Mouse (Mus musculus): Measurements from ENCODE around the gene Fads3. TPM values are rescaled to one million over a fixed set of nuclear protein-coding genes. Genes with fewer than 3 reads are reported as not detected.

The Fads3 gene
- polyA plus RNA-seq, 1 experiment from 2014 or later, result 31.1 TPM

DNA sequence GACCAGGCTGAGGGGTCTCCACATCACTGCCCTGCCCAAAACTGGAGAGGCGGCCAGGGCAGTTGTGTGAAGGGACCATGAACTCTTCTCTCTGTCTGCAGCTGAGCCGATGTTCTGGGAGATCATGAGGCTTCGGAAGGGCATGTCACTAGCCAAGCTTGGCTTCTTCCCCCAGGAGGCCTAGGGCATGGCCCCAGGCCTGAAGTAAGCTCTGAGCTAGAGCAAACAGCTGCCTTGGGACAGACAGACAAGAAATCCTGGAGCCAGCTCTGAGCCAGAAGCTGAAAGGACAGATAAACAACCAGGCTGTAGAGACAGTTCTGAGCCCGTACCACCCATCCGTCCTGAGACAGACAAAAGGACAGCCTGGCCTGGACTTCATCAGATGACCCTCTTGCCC lies 7.0 kb upstream of the Fads3 start:
- no peak overlapping the region for H3K27ac ChIP-seq (ENCODE audit: low read depth)
- ATAC-seq (ENCODE audit: insufficient read depth) (no peak), DNase-seq (no peak)
- WGBS, result 83% methylated on average over 5 of the region's 5 CpGs
- H3K9me3 ChIP-seq (ENCODE audit: low read depth, low read length), result no peaks in the 10 kb centered on the region
- no peak overlapping the region for H3K4me2 ChIP-seq
- no peaks in the 10 kb centered on the region for H3K27me3 ChIP-seq (ENCODE audit: insufficient read depth, low read length)
- TF ChIP-seq CTCF (IDR thresholded peaks at IDR 0.05; ENCODE audit: low read depth), result no peak
- H3K4me3 ChIP-seq (ENCODE audit: low read depth, low read length), result no peak overlapping the region
- peaks cover 29% of the 10 kb centered on the region for H3K36me3 ChIP-seq (ENCODE audit: insufficient read depth)
- H3K9ac ChIP-seq, result no peak overlapping the region
- peaks cover 15% of the 10 kb centered on the region for H3K4me1 ChIP-seq (ENCODE audit: insufficient read depth)

DNA sequence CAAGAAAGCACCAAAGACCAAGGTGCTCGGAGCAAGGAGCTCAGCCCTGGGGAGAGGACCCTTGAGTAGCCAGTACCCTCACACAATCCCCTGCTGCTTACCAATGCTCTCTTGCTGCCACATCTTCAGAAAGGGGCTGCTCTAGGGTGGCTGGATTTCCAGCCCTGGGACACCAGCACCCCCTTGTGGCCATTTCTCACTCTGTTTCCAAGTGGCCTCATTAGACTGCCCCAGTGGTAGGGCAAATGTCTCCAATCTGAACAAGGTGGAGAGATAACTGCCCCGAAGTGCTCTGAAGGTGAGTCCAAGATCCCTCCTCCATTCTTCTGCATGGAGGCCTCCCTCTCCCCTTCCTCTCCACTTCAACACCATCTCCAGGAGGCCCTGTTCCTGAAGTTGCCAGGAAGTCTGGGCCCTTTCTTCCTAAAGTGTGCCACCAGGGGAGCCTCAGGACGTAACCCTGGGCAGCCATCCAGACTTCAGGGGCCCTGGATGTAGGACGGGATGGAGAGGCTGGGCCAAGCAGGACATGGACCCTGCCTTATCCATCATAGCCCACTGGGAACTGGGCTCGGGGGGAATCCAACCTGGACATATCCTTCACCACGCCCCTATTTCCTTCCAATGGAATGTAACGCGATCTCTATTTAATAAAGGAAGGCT lies 6.5 kb upstream of the Fads3 start:
- H3K4me2 ChIP-seq, result no peak overlapping the region
- H3K27ac ChIP-seq (ENCODE audit: low read depth), result no peak overlapping the region
- ATAC-seq (ENCODE audit: insufficient read depth) (peak; percentile 52), DNase-seq (peak; percentile 93)
- no peak overlapping the region for H3K9ac ChIP-seq
- H3K4me3 ChIP-seq (ENCODE audit: low read depth, low read length), result no peak overlapping the region
- no peaks in the 10 kb centered on the region for H3K9me3 ChIP-seq (ENCODE audit: low read depth, low read length)
- WGBS, result 54% methylated on average over 8 of the region's 8 CpGs
- H3K36me3 ChIP-seq (ENCODE audit: insufficient read depth), result peaks cover 26% of the 10 kb centered on the region
- peak; percentile 96 for TF ChIP-seq CTCF (IDR thresholded peaks at IDR 0.05; ENCODE audit: low read depth)
- peaks cover 21% of the 10 kb centered on the region for H3K4me1 ChIP-seq (ENCODE audit: insufficient read depth)
- no peaks in the 10 kb centered on the region for H3K27me3 ChIP-seq (ENCODE audit: insufficient read depth, low read length)

DNA sequence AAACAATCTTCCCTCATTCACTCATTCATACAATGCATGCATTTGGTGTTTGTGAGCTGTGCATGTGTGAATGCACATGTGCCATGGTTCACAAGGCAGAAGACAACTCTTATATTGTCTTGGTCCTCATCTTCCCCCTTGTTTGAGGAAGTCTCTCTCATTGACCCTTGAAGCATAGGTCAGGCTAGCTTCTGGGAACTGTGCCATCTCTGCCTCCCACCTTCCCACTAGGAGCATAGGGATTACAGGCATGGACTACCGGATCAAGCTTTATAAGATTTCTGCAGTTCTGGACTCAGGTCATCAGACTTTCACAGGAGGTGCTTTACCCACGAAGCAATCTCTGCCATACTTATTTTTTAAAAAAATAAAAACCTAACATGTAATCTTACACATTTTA lies 3.8 kb upstream of the Fads3 start:
- ATAC-seq (ENCODE audit: insufficient read depth), result no peak

DNA sequence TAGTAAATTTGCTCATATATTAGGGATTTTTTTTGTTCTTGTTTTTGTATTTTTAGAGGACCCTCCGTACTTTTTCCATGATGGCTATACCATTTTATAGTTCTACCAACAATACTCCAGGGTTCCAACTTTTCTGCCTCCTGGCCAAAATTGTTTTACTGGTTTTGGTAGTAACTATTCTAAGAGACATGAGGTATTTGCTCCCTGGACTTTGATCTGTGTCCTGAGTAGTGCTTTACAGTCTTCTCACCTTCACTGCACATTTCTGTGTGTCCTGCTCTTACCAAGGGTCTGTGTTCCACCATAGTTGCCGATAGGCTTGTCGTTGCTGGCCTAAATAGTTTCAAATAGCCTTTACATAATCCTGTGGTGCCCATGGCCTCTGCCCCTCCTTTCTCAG lies 3.0 kb upstream of the Fads3 start:
- DNase-seq, result no peak
- Histone ChIP-seq H3K9me3 (ENCODE audit: low read depth, low read length) (no peaks in the 10 kb centered on the region), H3K9ac (no peak overlapping the region), H3K4me1 (ENCODE audit: insufficient read depth) (peaks cover 38% of the 10 kb centered on the region), H3K4me2 (peak overlapping the region; percentile 37), H3K27me3 (ENCODE audit: insufficient read depth, low read length) (no peaks in the 10 kb centered on the region), H3K36me3 (ENCODE audit: insufficient read depth) (peaks cover 18% of the 10 kb centered on the region), H3K4me3 (ENCODE audit: low read depth, low read length) (no peak overlapping the region), H3K27ac (ENCODE audit: low read depth) (peak overlapping the region; percentile 95)
- no peak for TF ChIP-seq CTCF (IDR thresholded peaks at IDR 0.05; ENCODE audit: low read depth)
- no peak for ATAC-seq (ENCODE audit: insufficient read depth)
- 56% methylated on average over 3 of the region's 3 CpGs for WGBS

More for the DNA sequence above, 3.8 kb upstream of the Fads3 start:
- Histone ChIP-seq H3K4me1 (ENCODE audit: insufficient read depth) (peaks cover 31% of the 10 kb centered on the region), H3K4me2 (no peak overlapping the region), H3K4me3 (ENCODE audit: low read depth, low read length) (no peak overlapping the region), H3K27me3 (ENCODE audit: insufficient read depth, low read length) (no peaks in the 10 kb centered on the region), H3K9me3 (ENCODE audit: low read depth, low read length) (no peaks in the 10 kb centered on the region), H3K9ac (no peak overlapping the region), H3K36me3 (ENCODE audit: insufficient read depth) (peaks cover 18% of the 10 kb centered on the region), H3K27ac (ENCODE audit: low read depth) (peak overlapping the region; percentile 95; the same call in 1 of the 2 replicates)
- no peak for TF ChIP-seq CTCF (IDR thresholded peaks at IDR 0.05; ENCODE audit: low read depth)
- 54% methylated on average over 2 of the region's 2 CpGs for WGBS
- DNase-seq, result no peak

DNA sequence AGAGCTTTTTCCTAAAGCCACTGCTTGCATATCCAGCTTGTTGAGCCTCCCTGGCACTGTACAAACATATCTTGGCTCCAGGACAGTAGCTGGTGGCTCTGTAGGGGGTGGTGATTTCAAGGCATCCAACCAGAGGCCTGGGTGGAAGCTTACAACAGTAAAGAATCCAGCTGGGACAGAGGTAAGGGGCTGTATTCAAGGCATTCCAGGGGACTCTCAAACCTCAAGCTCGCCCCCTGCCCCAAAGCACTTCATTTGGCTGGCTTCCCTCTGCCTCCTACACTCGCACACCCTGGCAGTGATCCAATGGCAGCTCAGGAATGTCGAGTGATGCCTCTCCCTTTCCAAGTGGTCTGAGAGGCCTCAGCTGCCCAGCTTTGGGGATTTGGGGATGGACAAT lies 2.5 kb upstream of the Fads3 start:
- Histone ChIP-seq H3K4me1 (ENCODE audit: insufficient read depth) (peaks cover 40% of the 10 kb centered on the region), H3K9ac (no peak overlapping the region), H3K27me3 (ENCODE audit: insufficient read depth, low read length) (no peaks in the 10 kb centered on the region), H3K9me3 (ENCODE audit: low read depth, low read length) (no peaks in the 10 kb centered on the region), H3K27ac (ENCODE audit: low read depth) (peak overlapping the region; percentile 95), H3K4me2 (peak overlapping the region; percentile 37), H3K4me3 (ENCODE audit: low read depth, low read length) (no peak overlapping the region), H3K36me3 (ENCODE audit: insufficient read depth) (peaks cover 17% of the 10 kb centered on the region)
- 5% methylated on average over 3 of the region's 3 CpGs for WGBS
- TF ChIP-seq CTCF (IDR thresholded peaks at IDR 0.05; ENCODE audit: low read depth), result 0 out of 2 replicates have a peak, but pooled peaks have one; percentile 12
- DNase-seq (peak; percentile 96), ATAC-seq (ENCODE audit: insufficient read depth) (peak; percentile 82)

DNA sequence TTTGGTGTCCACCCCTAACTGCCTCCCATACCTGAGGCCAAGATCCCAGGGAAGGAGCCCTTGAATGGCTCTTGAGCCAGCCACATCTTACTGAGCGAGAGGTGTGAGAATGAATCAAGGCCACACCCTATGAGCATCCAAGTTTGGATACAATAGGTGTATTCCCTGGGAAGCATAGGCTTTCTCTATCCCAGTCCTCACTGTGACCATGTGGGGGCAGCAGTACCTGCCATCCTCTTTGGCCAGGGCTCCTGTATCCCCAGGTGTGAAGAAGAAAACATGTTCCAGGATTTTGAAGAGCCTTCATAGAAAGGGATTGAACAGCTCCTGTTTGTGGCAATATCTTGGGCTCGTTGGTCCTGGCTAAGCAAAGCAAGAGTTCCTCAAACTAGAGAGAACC lies 1.8 kb upstream of the Fads3 start:
- Histone ChIP-seq H3K4me1 (ENCODE audit: insufficient read depth) (peaks cover 40% of the 10 kb centered on the region), H3K36me3 (ENCODE audit: insufficient read depth) (peaks cover 12% of the 10 kb centered on the region), H3K9me3 (ENCODE audit: low read depth, low read length) (no peaks in the 10 kb centered on the region), H3K27ac (ENCODE audit: low read depth) (peak overlapping the region; percentile 95), H3K9ac (no peak overlapping the region), H3K27me3 (ENCODE audit: insufficient read depth, low read length) (no peaks in the 10 kb centered on the region), H3K4me3 (ENCODE audit: low read depth, low read length) (no peak overlapping the region), H3K4me2 (peak overlapping the region; percentile 37)
- ATAC-seq (ENCODE audit: insufficient read depth), result no peak
- 70% methylated on average over 2 of the region's 2 CpGs for WGBS
- TF ChIP-seq CTCF (IDR thresholded peaks at IDR 0.05; ENCODE audit: low read depth), result peak; percentile 48
- no peak for DNase-seq

DNA sequence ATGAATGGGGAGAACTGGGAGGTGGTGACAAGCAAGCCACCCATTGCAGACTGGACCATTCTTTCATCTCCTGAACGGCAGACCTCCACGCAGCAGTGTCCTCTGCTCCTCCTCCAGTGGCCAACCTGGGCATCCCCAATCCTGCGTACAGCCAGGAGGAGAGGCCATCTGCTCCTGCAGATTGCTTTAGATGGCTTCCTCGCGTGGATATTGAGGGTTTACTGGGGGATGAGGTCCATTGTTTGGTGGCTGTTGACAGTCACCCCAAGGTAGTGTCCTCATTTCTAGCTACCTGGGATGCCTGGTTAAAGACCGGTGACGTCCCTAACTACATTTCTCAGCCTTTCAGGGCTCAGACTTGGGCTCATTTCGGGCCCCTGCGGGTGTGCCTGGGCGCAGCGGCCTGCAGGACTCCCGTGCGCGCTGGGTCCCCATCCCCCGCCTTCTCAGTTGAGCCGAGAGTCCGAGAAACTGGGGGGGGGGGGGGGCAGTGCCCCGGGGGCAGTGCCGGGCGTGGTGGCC lies 442 bp upstream of the Fads3 start:
- ATAC-seq (ENCODE audit: insufficient read depth), result peak; percentile 1; the same call in 1 of the 2 replicates
- Histone ChIP-seq H3K4me2 (peak overlapping the region; percentile 91), H3K27ac (ENCODE audit: low read depth) (peak overlapping the region; percentile 10), H3K4me1 (ENCODE audit: insufficient read depth) (peaks cover 40% of the 10 kb centered on the region), H3K4me3 (ENCODE audit: low read depth, low read length) (peak overlapping the region; percentile 71), H3K27me3 (ENCODE audit: insufficient read depth, low read length) (no peaks in the 10 kb centered on the region), H3K9me3 (ENCODE audit: low read depth, low read length) (no peaks in the 10 kb centered on the region), H3K9ac (peak overlapping the region; percentile 70), H3K36me3 (ENCODE audit: insufficient read depth) (peaks cover 14% of the 10 kb centered on the region)
- no peak for TF ChIP-seq CTCF (IDR thresholded peaks at IDR 0.05; ENCODE audit: low read depth)
- DNase-seq, result no peak
- WGBS, result 5% methylated on average over 17 of the region's 20 CpGs

Measured in lung, embryonic 14.5 days (tissue).